Mouse (Mus musculus): ENCODE data around the gene Gna15.

DNA sequence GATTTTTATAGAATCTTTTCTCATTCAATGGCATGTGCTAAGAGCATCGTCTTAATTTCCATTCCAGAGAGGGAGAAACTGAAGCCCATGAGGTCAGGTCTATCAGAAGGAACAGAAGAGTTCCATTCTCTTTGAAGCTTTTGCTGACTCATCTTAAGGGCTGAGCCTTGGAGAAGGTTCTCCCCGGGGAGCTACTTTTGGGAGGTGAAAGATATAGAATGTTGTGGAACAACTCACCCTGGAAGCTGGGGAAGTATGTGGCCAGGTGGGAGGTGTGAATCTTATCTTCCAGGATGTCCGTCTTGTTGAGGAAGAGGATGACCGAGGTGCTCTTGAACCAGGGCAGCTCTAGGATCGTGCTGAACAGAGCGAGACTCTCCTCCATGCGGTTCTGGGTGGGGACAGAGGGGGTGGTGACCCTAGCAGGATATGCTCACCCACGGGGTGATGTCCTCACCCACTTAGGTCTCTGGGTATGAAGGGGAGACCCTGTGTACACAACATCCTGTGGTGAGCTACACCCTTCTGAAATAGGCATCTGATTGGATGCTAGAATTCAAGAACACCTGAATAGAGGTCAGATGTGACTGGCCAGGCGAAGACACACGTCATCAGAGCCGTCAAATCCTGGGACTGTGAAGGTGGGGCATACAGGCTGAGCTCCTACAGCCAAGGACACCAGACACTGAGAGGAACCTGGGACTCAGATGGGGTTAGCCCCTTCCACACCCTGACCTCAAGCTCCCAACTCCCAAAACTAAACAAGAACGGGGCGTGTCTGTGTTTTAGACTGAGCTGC lies 16.1 kb downstream of the Gna15 start:
- TF ChIP-seq CTCF (IDR thresholded peaks at IDR 0.05; ENCODE audit: low read depth) (no peak), EP300 (IDR thresholded peaks at IDR 0.05; ENCODE audit: low read depth) (no peak)
